Mouse (Mus musculus) myocyte (in vitro differentiated cells): ENCODE measurements around the gene Lamb2.

ENCODE experiments used
- CEBPB ChIP-seq: IDR thresholded peaks from 2 replicates; pipeline ENCODE4 v1.6.1; 2011; ENCODE audit warnings: mild to moderate bottlenecking, moderate library complexity; ENCODE audit not compliant: poor library complexity, insufficient read depth, severe bottlenecking
- MAX ChIP-seq: IDR thresholded peaks from one replicate; pipeline ENCODE4 v1.6.1; 2011; ENCODE audit warnings: low read depth, mild to moderate bottlenecking, control low read depth
- MYOD1 ChIP-seq, 3 experiments: IDR thresholded peaks; one replicate each; pipeline ENCODE4 v1.6.1; 2011; ENCODE audit warnings: control low read depth in 2 of 3, low read depth in 2 of 3, mild to moderate bottlenecking in 2 of 3, moderate library complexity in 1 of 3; ENCODE audit not compliant: insufficient read length in 2 of 3, control insufficient read depth in 1 of 3
- POLR2A ChIP-seq: IDR thresholded peaks from one replicate; pipeline ENCODE4 v1.6.1; 2011; ENCODE audit warnings: low read depth, mild to moderate bottlenecking, control low read depth, moderate library complexity; ENCODE audit not compliant: insufficient read length
- POLR2AphosphoS2 ChIP-seq: IDR thresholded peaks from one replicate; pipeline ENCODE4 v1.6.1; 2011; ENCODE audit warnings: low read depth, control low read depth; ENCODE audit not compliant: insufficient read length
- REST ChIP-seq: IDR thresholded peaks from one replicate; pipeline ENCODE4 v1.6.1; 2011; ENCODE audit warnings: mild to moderate bottlenecking, control low read depth, moderate library complexity; ENCODE audit not compliant: insufficient read depth, insufficient read length
- TCF12 ChIP-seq: IDR thresholded peaks from one replicate; pipeline ENCODE4 v1.6.1; 2011; ENCODE audit warnings: mild to moderate bottlenecking, control low read depth; ENCODE audit not compliant: poor library complexity, insufficient read depth, severe bottlenecking
- USF1 ChIP-seq: IDR thresholded peaks from one replicate; pipeline ENCODE4 v1.6.1; 2011; ENCODE audit warnings: low read depth, mild to moderate bottlenecking, control low read depth, moderate library complexity

- TF ChIP-seq MYOD1 (IDR thresholded peaks at IDR 0.05; ENCODE audit: control insufficient read depth in 1 of 3, insufficient read length in 2 of 3, low read depth in 2 of 3) (no peak), TCF12 (no peak), POLR2A (no peak), REST (no peak), MAX (no peak), CEBPB (no peak), USF1 (no peak), POLR2AphosphoS2 (peak; percentile 46)
Measured at GRCm38 (mm10) chr9:108517253-108517930, 37.9 kb downstream of the Lamb2 start.
